Mouse (Mus musculus) megakaryocyte, embryonic 14.5 days (primary cell): Measurements from ENCODE around the gene Tmem211. TPM values are rescaled to one million over a fixed set of nuclear protein-coding genes. Genes with fewer than 3 reads are reported as not detected.

Source experiments
- H3K27me3 ChIP-seq: replicated peaks from 2 replicates; pipeline ENCODE3; 2012; ENCODE audit warnings: inconsistent platforms
- H3K36me3 ChIP-seq: replicated peaks from 2 replicates; pipeline ENCODE3; 2012; ENCODE audit warnings: low read length, inconsistent platforms, mixed read lengths
- H3K4me1 ChIP-seq: 2 replicates; pipeline ENCODE4 v1.6.1; 2012; ENCODE audit warnings: inconsistent platforms
- H3K4me3 ChIP-seq: replicated peaks from 2 replicates; pipeline ENCODE3; 2012; ENCODE audit warnings: moderate library complexity, mild to moderate bottlenecking, inconsistent platforms
- H3K9me3 ChIP-seq: 2 replicates; pipeline ENCODE4 v1.6.1; 2012; ENCODE audit warnings: inconsistent platforms
- FLI1 ChIP-seq: IDR thresholded peaks from 2 replicates; pipeline ENCODE4 v1.6.1; 2012; ENCODE audit warnings: low read length, inconsistent platforms, mixed read lengths
- GATA1 ChIP-seq: IDR thresholded peaks from 3 replicates; pipeline ENCODE4 v1.6.1; 2012; ENCODE audit warnings: mixed read lengths, low read length, inconsistent platforms, borderline replicate concordance
- polyA plus RNA-seq: library from polyadenylated mRNA; stranded (reverse); fragments of >175 nt; gene quantifications from 2 replicates; pipeline ENCODE4 v1.2.3, GENCODE M21; 2012; ENCODE audit warnings: low replicate concordance; ENCODE audit not compliant: insufficient read depth

The Tmem211 gene
- polyA plus RNA-seq, 1 experiment = not detected

- Histone ChIP-seq H3K4me3 (no peak overlapping the region), H3K9me3 (peaks cover 10% of the 10 kb centered on the region; the same call in 1 of the 2 replicates), H3K4me1 (peaks cover 38% of the 10 kb centered on the region), H3K36me3 (no peaks in the 10 kb centered on the region), H3K27me3 (peaks cover 90% of the 10 kb centered on the region)
- TF ChIP-seq GATA1 (no peak), FLI1 (no peak)
These were observed 16.4 kb upstream of the Tmem211 start for GRCm38 (mm10) chr5:113210314-113210713.

GRCm38 (mm10) chr5:113212156-113212835 lies 14.4 kb upstream of the Tmem211 start:
- TF ChIP-seq FLI1 = no peak
- no peak for TF ChIP-seq GATA1
- Histone ChIP-seq H3K4me3 (no peak overlapping the region), H3K4me1 (peaks cover 18% of the 10 kb centered on the region), H3K27me3 (peaks cover 92% of the 10 kb centered on the region), H3K36me3 (no peaks in the 10 kb centered on the region), H3K9me3 (peaks cover 6% of the 10 kb centered on the region; the same call in 1 of the 2 replicates)

GRCm38 (mm10) chr5:113214041-113214440 lies 12.7 kb upstream of the Tmem211 start:
- H3K4me3 ChIP-seq = no peak overlapping the region
- H3K27me3 ChIP-seq = peaks cover 88% of the 10 kb centered on the region
- no peaks in the 10 kb centered on the region for H3K9me3 ChIP-seq
- no peaks in the 10 kb centered on the region for H3K36me3 ChIP-seq
- TF ChIP-seq GATA1 = no peak
- TF ChIP-seq FLI1 = no peak
- H3K4me1 ChIP-seq = peaks cover 11% of the 10 kb centered on the region

GRCm38 (mm10) chr5:113214455-113214854 lies 12.3 kb upstream of the Tmem211 start:
- Histone ChIP-seq H3K4me1 (peaks cover 10% of the 10 kb centered on the region), H3K36me3 (no peaks in the 10 kb centered on the region), H3K9me3 (no peaks in the 10 kb centered on the region), H3K27me3 (peaks cover 88% of the 10 kb centered on the region), H3K4me3 (no peak overlapping the region)
- no peak for TF ChIP-seq FLI1
- TF ChIP-seq GATA1 = no peak

DNA sequence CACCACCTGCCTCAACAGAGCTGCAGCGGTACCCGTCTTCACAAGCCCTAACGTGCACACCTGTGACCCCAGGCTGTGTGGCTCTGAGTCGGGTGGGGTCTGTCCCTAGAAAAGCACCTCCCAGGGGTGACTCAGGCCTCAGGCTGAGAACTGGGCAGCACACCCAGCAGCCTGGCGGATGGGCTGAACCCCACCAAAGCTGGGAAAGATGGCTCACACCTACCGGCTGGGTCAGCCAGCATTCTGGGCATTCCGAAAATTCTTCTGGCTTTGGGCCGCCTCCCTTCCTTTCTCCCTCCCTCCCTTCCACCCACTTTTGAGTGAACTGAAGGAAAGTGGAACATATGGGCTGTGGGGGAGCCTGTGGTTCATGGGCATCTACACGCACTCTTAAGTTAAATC lies 11.1 kb upstream of the Tmem211 start:
- H3K4me1 ChIP-seq = peaks cover 6% of the 10 kb centered on the region
- H3K4me3 ChIP-seq = no peak overlapping the region
- TF ChIP-seq GATA1 = no peak
- TF ChIP-seq FLI1 = no peak
- no peaks in the 10 kb centered on the region for H3K9me3 ChIP-seq
- peaks cover 88% of the 10 kb centered on the region for H3K27me3 ChIP-seq
- no peaks in the 10 kb centered on the region for H3K36me3 ChIP-seq

DNA sequence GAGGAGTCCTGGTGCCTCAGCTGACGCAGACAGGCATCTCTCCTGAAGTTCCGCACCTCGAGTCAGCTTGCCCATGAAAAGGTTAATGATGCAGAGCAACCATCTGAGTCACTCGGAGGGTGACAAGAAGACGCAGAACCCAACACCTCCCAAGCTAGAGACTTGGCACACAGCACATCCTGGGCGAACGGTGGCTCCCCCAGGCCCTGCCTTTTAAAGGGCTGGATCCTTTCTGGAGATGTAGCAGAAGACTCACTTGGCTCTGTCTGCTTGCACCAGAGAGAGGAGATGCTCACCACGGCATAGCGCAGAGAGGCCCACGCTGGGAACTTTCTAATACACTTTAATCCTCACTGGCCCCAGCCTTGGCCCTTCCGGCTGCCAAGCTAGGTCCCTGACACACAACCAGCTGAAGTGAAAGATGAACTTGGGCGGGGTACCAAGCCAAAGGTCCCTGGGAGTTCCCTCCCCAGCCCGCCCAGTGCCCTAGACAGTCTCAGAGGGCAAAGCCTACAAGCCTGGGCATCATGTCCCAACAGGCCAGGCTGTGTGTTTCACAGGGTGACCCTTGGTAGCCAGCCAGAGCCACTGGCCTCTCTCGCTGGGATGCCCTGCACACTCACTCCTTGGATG lies 10.3 kb upstream of the Tmem211 start:
- no peak for TF ChIP-seq GATA1
- no peak for TF ChIP-seq FLI1
- peaks cover 14% of the 10 kb centered on the region for H3K4me1 ChIP-seq
- peaks cover 4% of the 10 kb centered on the region for H3K9me3 ChIP-seq
- H3K4me3 ChIP-seq = no peak overlapping the region
- H3K27me3 ChIP-seq = peaks cover 88% of the 10 kb centered on the region
- no peaks in the 10 kb centered on the region for H3K36me3 ChIP-seq

GRCm38 (mm10) chr5:113217076-113217475 lies 9.6 kb upstream of the Tmem211 start:
- Histone ChIP-seq H3K9me3 (peaks cover 7% of the 10 kb centered on the region), H3K4me1 (peaks cover 14% of the 10 kb centered on the region), H3K27me3 (peaks cover 83% of the 10 kb centered on the region), H3K4me3 (no peak overlapping the region), H3K36me3 (no peaks in the 10 kb centered on the region)
- TF ChIP-seq GATA1 = no peak
- no peak for TF ChIP-seq FLI1

DNA sequence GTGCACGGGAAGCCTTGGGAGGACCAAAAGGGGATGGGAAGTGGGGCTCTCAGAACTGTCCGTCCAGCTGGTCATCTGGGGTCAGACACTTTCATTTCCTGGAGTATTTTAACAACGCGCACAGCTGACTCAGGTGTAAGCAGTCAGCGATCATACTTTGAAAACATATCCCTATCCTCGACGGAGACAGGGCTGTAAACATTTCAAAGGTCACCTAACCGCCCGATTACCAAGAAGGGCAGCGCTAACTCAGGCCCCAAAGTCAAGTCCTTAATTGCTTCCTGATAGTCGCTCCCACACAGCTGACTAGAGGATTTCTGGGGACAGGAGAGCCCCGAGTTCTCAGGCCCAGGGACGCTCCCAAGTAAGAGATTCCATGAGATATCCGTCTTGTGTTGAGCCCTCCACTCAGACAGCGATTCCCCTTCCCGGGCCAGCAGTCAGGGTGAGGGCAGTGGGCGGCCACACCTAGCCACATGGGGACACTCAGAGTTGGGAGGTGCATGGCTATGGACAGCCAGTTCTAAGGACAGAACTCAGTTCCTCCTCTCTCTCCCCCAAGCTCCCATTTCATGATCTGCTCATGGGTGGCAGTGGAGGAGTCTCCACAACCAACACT lies 8.0 kb upstream of the Tmem211 start:
- Histone ChIP-seq H3K36me3 (no peaks in the 10 kb centered on the region), H3K27me3 (peaks cover 85% of the 10 kb centered on the region), H3K4me1 (peaks cover 14% of the 10 kb centered on the region), H3K9me3 (peaks cover 7% of the 10 kb centered on the region), H3K4me3 (no peak overlapping the region)
- TF ChIP-seq GATA1 = no peak
- TF ChIP-seq FLI1 = no peak

GRCm38 (mm10) chr5:113219450-113219849 lies 7.3 kb upstream of the Tmem211 start:
- H3K9me3 ChIP-seq = peaks cover 7% of the 10 kb centered on the region
- peaks cover 14% of the 10 kb centered on the region for H3K4me1 ChIP-seq
- TF ChIP-seq GATA1 (no peak), FLI1 (no peak)
- H3K36me3 ChIP-seq = no peaks in the 10 kb centered on the region
- no peak overlapping the region for H3K4me3 ChIP-seq
- H3K27me3 ChIP-seq = peaks cover 85% of the 10 kb centered on the region

DNA sequence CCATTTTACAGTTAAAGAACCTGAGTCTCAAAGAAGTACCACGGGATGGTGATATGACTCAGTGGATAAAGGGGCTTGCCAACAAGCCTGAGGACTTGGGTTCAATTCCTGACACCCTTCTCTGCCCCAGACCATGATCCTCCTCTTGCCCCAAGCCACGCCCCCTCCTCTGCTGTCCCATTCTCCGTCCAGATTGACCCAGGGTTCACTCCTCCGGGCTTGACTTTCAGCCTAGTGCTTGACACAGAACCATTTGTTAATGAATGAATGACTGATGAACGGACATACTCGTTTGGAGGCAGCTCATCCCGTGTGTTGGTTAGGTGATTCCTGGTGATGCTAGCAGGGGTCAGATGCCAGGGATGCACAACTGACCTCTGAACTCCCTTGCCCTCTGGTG lies 6.8 kb upstream of the Tmem211 start:
- no peaks in the 10 kb centered on the region for H3K36me3 ChIP-seq
- H3K4me3 ChIP-seq = no peak overlapping the region
- TF ChIP-seq GATA1 (no peak), FLI1 (no peak)
- H3K27me3 ChIP-seq = peaks cover 85% of the 10 kb centered on the region
- peaks cover 17% of the 10 kb centered on the region for H3K4me1 ChIP-seq
- H3K9me3 ChIP-seq = peaks cover 7% of the 10 kb centered on the region
